Mouse (Mus musculus) C2C12 (cell line): ENCODE results near the gene Creld2.

Source experiments
- CEBPB ChIP-seq: IDR thresholded peaks from one replicate; pipeline ENCODE4 v1.6.1; 2011; ENCODE audit warnings: low read depth, mild to moderate bottlenecking, control low read depth, moderate library complexity
- CTCF ChIP-seq: IDR thresholded peaks from one replicate; pipeline ENCODE4 v1.5.1; 2011; ENCODE audit not compliant: control insufficient read depth, insufficient read depth, insufficient read length
- MAX ChIP-seq: IDR thresholded peaks from one replicate; pipeline ENCODE4 v1.6.1; 2011; ENCODE audit warnings: mild to moderate bottlenecking, control low read depth
- MYOD1 ChIP-seq: IDR thresholded peaks from one replicate; pipeline ENCODE4 v1.6.1; 2011; ENCODE audit warnings: low read depth; ENCODE audit not compliant: control insufficient read depth, insufficient read length
- MYOG ChIP-seq: IDR thresholded peaks from one replicate; pipeline ENCODE4 v1.6.1; 2011; ENCODE audit not compliant: control insufficient read depth, insufficient read length; ENCODE audit errors: extremely low read depth
- USF1 ChIP-seq: IDR thresholded peaks from one replicate; pipeline ENCODE4 v1.6.1; 2011; ENCODE audit warnings: low read depth, mild to moderate bottlenecking, control low read depth, moderate library complexity

DNA sequence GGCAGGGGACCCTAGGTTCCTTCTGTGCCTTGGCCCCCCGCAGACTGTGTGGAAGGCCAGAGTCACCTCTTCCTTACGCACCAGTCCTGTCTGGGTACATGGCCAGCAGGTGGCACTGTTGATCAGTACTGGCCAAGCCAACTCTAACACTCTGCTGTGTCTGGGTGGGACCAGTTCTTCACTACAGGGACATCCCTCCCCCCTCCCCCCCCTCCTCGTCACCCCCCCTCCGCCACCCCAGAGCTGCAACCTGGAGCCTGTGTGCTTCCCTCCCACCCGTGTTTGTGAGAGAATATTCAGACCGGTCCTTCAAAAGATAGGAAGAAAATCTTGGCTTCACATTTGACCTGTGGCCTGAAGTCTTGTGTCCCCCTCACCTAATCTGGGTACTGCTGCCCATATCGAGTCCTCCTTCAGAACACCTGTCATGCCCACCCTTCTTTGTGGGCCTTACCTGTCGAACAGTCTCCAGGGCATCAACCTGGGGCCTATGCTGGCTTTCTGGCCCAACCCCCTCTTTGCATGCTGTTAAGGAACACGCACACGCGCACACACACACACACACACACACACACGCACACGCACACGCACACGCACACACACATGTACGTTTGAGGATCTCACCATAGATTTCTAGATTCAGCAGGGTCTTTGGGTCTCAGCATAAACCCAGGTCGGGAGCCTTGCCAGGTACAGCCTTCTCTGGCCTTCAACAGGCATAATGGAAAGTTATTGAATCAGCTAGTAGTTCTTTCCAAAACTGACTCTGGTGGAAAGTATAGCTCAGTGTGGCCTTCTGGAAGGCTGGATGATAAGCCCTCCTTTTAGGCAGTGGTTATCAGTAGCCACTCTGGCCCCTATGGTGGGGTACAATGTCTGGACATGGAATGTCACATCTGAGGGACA lies 9.6 kb downstream of the Creld2 start:
- TF ChIP-seq CTCF (peak; percentile 99), MAX (no peak), USF1 (no peak), MYOG (no peak), CEBPB (no peak), MYOD1 (no peak)
